Mouse (Mus musculus) midbrain, embryonic 11.5 days (tissue): ENCODE results near the gene Abcc5. TPM values are rescaled to one million over a fixed set of nuclear protein-coding genes. Genes with fewer than 3 reads are reported as not detected.
"Not testable (repeated sequence)": the region's sequence is repeated elsewhere in the genome, so short reads cannot be mapped to it uniquely, and the experiment has no call there.

ENCODE experiments used
- ATAC-seq: fragments of 200-750 bp; cut with Nextera tagmentation; 2 replicates; pipeline ENCODE4 v1.8.0; 2017; ENCODE audit warnings: moderate TSS enrichment, moderate library complexity; ENCODE audit not compliant: low FRiP score
- DNase-seq: peaks from one replicate; pipeline ENCODE4 v3.0.0; 2015; ENCODE audit warnings: low spot score; ENCODE audit errors: missing footprints
- H3K27ac ChIP-seq: fragments of 300-500 bp; sonication (generic); 2 replicates; pipeline ENCODE4 v1.5.1; 2014; ENCODE audit warnings: low read depth, low read length
- H3K27me3 ChIP-seq: fragments of 300-500 bp; sonication (generic); 2 replicates; pipeline ENCODE4 v1.6.1; 2014; ENCODE audit warnings: mild to moderate bottlenecking, low read length, moderate library complexity, mixed read lengths; ENCODE audit not compliant: control insufficient read depth, insufficient read depth
- H3K36me3 ChIP-seq: fragments of 300-500 bp; sonication (generic); 2 replicates; pipeline ENCODE4 v1.6.1; 2014; ENCODE audit warnings: mild to moderate bottlenecking, low read length, moderate library complexity, mixed read lengths; ENCODE audit not compliant: control insufficient read depth, insufficient read depth
- H3K4me1 ChIP-seq: fragments of 300-500 bp; sonication (generic); 2 replicates; pipeline ENCODE4 v1.6.1; 2014; ENCODE audit warnings: low read length; ENCODE audit not compliant: control insufficient read depth, insufficient read depth
- H3K4me2 ChIP-seq: fragments of 300-500 bp; sonication (generic); 2 replicates; pipeline ENCODE4 v1.6.1; 2014; ENCODE audit warnings: mild to moderate bottlenecking, moderate library complexity
- H3K4me3 ChIP-seq: fragments of 300-500 bp; sonication (generic); 2 replicates; pipeline ENCODE4 v1.5.1; 2014; ENCODE audit warnings: low read depth, low read length
- H3K9ac ChIP-seq: fragments of 300-500 bp; sonication (generic); 2 replicates; pipeline ENCODE4 v1.6.1; 2014; ENCODE audit warnings: low read length
- H3K9me3 ChIP-seq: fragments of 300-500 bp; sonication (generic); 2 replicates; pipeline ENCODE4 v1.6.1; 2016; ENCODE audit warnings: low read length; ENCODE audit not compliant: control insufficient read depth
- WGBS: fragments of 180-500 bp; shearing (Covaris S2); extraction: QIAGEN DNeasy Blood & Tissue Kit; methylation state at CpG from one replicate; pipeline ENCODE4 v1.1.7; 2014; 5-methylcytosine and 5-hydroxymethylcytosine counted together
- polyA plus RNA-seq: library from polyadenylated mRNA; unstranded; fragments of >200 nt; fragmentation: Nextera tagmentation; extraction: Ambion mirVana; gene quantifications from 2 replicates; pipeline ENCODE4 v1.2.1, GENCODE M21; 2014

Abcc5 gene
- polyA plus RNA-seq: 58.3 and 61.7 TPM in 2 replicates

DNA sequence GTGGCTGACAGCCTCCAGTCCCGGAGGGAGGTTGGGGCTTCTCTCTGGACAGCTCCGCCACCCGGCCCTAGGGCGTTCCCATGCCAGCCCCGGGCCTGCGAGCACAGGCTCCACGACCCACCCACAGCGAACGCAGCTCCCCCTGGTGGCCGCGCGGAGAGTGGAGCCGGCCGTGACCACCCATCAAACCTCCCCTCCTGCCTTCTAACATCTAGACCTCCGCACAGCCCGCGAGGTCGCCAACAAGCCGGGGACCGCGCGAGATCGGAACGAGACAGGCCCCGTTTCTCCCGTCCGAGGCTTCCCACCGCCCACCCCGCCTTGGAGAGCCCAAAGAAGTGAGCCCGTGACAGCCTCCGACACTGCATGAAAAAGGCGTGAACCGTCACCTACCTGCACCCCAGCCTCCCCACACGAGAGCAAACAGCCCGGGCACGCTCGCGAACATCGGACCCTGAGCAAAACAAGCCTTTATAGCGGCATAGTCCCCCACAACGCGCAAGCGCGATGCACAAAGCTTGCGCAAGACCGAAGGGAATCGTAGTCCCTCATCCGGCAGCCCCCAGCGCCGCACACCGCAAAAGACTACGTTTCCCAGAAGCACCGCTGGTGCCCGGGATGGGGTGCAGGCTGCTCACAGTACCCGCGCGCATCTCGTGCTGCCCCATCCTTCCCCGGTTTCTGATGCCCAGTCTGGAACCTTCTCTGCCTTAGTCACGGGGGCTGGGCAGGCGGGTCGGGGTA, at the start of gene Abcc5:
Gene Abcc5 (minus strand): TSS at position 540 of the 744 bp plus-strand sequence.
- Histone ChIP-seq H3K27me3 (no peaks in the 10 kb centered on the region), H3K9ac (peak within 1 kb of the TSS; percentile 78), H3K4me3 (peak within 1 kb of the TSS; percentile 70), H3K36me3 (no peaks in the 10 kb centered on the region), H3K27ac (peak within 1 kb of the TSS; percentile 68; the same call in 1 of the 2 replicates), H3K9me3 (no peaks in the 10 kb centered on the region), H3K4me2 (peak within 1 kb of the TSS; percentile 73), H3K4me1 (peaks cover 7% of the 10 kb centered on the region)
- peak; percentile 99 for ATAC-seq
- WGBS: under 1% methylated on average over 62 of the region's 62 CpGs
- DNase-seq: peak; percentile 99

DNA sequence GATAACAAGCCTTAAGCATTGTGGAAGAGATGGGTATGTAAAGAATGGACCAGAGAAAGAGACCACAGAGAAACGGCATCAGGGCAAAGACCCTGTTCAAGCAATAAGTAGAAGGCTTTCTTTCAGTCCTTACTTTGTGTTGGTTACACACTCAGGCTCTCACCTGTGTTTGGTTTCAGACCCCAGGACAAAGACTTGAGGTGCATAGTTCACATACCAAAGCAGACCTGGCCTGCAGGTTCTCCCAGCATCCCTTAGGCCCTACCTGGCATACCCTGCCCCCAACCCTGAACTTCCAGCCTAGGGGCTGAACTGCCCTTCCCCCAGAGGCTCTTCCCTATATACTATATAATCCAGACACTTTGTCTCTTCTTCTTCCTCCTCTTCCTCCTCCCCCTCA, 49.1 kb upstream of the Abcc5 start:
- ATAC-seq (no peak), DNase-seq (no peak)
- 82% methylated on average over 1 of the region's 1 CpGs for WGBS
- H3K36me3 ChIP-seq: no peaks in the 10 kb centered on the region
- no peaks in the 10 kb centered on the region for H3K4me1 ChIP-seq
- no peak overlapping the region for H3K4me3 ChIP-seq
- no peaks in the 10 kb centered on the region for H3K27me3 ChIP-seq
- H3K27ac ChIP-seq: no peak overlapping the region
- no peak overlapping the region for H3K4me2 ChIP-seq
- no peak overlapping the region for H3K9ac ChIP-seq
- no peaks in the 10 kb centered on the region for H3K9me3 ChIP-seq

DNA sequence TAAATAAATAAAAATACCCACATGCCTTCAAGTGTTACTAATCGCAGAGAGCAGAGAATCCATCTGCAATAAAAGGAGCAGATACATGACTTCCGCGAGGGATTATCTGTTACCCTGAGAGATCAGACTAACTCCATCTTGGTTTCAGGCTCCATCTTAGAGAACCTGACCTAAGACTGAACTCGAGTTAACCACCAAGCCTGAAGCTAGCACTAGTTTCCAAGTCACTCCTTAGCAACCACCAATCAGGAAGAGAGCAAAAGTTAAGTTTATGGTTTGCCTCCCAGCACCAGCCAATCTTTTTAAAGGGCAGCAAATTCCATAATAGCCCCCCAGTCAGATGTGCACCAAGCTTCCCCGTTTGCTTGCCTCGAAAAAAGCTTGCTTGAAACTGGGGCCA, 48.6 kb upstream of the Abcc5 start:
- Histone ChIP-seq H3K27me3 (no peaks in the 10 kb centered on the region), H3K27ac (no peak overlapping the region), H3K4me1 (no peaks in the 10 kb centered on the region), H3K4me2 (no peak overlapping the region), H3K9ac (no peak overlapping the region), H3K9me3 (no peaks in the 10 kb centered on the region), H3K4me3 (no peak overlapping the region), H3K36me3 (no peaks in the 10 kb centered on the region)
- 84% methylated on average over 6 of the region's 6 CpGs for WGBS
- no peak for ATAC-seq
- no peak for DNase-seq

DNA sequence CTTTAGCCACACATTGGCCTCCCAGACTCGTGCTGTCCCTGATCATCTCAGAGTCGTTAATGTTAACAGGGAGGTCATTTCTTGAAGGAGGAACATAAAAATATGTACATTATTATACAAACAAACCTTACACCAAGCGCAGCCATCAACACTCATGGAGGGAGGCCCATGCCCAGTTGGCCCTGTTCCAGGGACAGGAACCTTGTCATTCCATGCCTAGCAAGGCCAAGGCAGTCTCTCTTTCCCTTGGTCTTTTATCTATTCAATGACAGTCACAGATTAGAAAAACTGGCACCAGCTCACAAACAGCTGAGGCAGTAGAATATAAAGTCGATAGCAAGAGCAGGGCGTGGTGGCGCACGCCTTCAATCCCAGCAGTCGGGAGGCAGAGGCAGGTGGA, 48.0 kb upstream of the Abcc5 start:
- 94% methylated on average over 8 of the region's 8 CpGs for WGBS

DNA sequence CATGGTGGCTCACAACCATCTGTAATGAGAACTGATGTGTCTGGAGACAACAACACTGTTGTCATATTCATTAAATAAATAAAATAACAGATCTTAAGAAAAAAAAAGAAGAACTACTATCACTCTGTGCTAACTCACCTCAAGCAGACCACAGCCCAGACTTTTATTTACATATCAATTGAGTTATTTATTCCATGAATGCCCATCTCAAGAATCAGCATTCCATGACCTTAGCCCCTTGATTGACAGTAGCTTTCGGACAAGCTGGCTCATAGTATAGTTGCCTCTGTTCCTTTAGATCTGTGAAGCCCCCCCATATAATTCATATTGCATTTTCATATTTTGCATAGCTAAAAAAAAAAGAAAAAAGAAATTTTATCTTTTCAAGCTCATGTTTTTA, 47.6 kb upstream of the Abcc5 start:
- WGBS: 90% methylated on average over 1 of the region's 1 CpGs
- ATAC-seq: no peak
- H3K27me3 ChIP-seq: no peaks in the 10 kb centered on the region
- DNase-seq: no peak
- H3K9ac ChIP-seq: no peak overlapping the region
- H3K27ac ChIP-seq: no peak overlapping the region
- no peak overlapping the region for H3K4me2 ChIP-seq
- H3K36me3 ChIP-seq: no peaks in the 10 kb centered on the region
- H3K4me1 ChIP-seq: no peaks in the 10 kb centered on the region
- no peaks in the 10 kb centered on the region for H3K9me3 ChIP-seq
- H3K4me3 ChIP-seq: no peak overlapping the region

More for the DNA sequence above, 48.0 kb upstream of the Abcc5 start:
- Histone ChIP-seq H3K27me3 (no peaks in the 10 kb centered on the region), H3K4me1 (no peaks in the 10 kb centered on the region), H3K4me2 (no peak overlapping the region), H3K9me3 (no peaks in the 10 kb centered on the region), H3K4me3 (no peak overlapping the region), H3K36me3 (no peaks in the 10 kb centered on the region), H3K27ac (no peak overlapping the region), H3K9ac (no peak overlapping the region)
- DNase-seq (no peak), ATAC-seq (no peak)

DNA sequence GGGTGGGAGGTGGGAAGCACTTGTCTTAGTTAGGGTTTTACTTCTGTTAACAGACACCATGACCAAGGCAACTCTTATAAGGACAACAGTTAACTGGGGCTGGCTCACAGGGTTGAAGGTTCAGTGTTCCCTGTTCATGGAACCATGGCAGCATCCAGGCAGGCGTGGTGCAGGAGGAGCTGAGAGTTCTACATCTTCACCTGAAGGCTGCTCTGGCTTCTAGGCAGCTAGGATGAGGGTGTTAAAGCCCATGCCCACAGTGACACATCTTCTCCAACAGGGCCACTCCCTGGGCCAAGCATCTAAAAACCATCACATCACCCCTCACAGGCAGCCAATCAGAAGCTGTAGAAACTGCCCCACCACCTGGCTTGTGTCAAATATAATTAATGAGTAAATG, 45.5 kb upstream of the Abcc5 start:
- no peak for ATAC-seq
- no peak overlapping the region for H3K9ac ChIP-seq
- 75% methylated on average over 1 of the region's 1 CpGs for WGBS
- no peak overlapping the region for H3K4me2 ChIP-seq
- no peaks in the 10 kb centered on the region for H3K9me3 ChIP-seq
- DNase-seq: no peak
- H3K27me3 ChIP-seq: no peaks in the 10 kb centered on the region
- H3K27ac ChIP-seq: no peak overlapping the region
- no peaks in the 10 kb centered on the region for H3K36me3 ChIP-seq
- H3K4me1 ChIP-seq: no peaks in the 10 kb centered on the region
- no peak overlapping the region for H3K4me3 ChIP-seq

DNA sequence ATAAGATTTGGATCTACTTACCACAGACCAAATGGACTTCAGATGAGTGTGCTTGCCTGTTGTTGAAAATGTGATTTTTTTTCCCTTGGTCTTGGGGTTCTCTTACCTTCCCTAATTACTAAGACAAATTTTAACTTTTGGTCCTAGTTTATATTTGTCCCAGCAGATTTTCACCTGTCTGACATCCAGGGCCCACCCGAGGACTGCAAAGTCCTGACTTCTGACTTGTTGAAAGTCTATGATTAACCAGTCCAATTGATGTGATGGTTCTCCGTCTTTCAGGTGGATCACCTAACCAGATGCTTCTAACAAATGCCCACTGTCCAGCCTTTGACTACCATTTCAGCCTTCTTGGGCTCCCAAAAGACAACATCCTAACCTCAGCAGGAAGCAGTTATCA, 44.8 kb upstream of the Abcc5 start:
- H3K4me3 ChIP-seq: no peak overlapping the region
- H3K4me1 ChIP-seq: no peaks in the 10 kb centered on the region
- no peak overlapping the region for H3K4me2 ChIP-seq
- WGBS: 89% methylated on average over 2 of the region's 2 CpGs
- no peaks in the 10 kb centered on the region for H3K36me3 ChIP-seq
- DNase-seq (no peak), ATAC-seq (no peak)
- H3K9ac ChIP-seq: no peak overlapping the region
- H3K9me3 ChIP-seq: no peaks in the 10 kb centered on the region
- no peaks in the 10 kb centered on the region for H3K27me3 ChIP-seq
- no peak overlapping the region for H3K27ac ChIP-seq

DNA sequence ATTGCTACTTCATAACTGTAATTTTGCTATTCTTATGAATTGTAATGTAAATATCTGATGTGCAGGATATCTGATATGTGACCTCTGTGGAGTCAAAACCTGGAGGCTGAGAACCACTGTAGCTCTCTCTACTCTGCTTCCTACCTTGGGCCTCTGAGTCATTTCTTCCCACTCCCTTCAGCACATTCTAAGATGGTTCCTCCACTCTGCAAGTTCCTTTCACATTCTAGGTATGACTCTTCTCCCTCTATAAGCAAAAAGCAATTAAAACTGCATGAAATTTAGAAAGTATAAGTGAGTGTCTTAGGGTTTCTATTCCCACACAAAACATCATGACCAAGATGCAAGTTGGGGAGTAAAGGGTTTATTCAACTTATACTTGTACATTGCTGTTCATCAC, 38.5 kb upstream of the Abcc5 start:
- no peaks in the 10 kb centered on the region for H3K9me3 ChIP-seq
- ATAC-seq: no peak

DNA sequence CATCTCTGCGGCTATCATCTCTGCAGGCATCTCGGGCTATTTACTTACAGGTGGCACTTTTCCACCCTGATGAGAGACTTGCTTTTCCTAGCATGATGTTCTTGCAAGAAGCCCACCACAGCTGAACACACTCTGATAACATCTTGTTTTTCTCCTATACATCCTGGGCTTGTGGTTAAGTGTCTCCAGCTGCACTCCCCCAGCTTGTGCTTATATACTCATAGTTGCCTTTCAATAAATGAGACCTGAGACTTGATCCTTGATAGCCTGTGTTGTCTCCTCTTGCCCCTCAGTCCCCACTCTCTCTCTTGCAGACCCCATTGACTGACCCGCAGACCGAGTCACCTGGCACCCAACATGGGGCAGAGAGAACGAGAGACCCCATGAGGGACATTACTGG, 32.5 kb upstream of the Abcc5 start:
- H3K4me1 ChIP-seq, H3K36me3 ChIP-seq, H3K4me2 ChIP-seq, DNase-seq, H3K27me3 ChIP-seq, H3K9ac ChIP-seq, H3K9me3 ChIP-seq, H3K27ac ChIP-seq, H3K4me3 ChIP-seq, ATAC-seq: not testable (repeated sequence)
- WGBS: 91% methylated on average over 5 of the region's 5 CpGs

More for the DNA sequence above, 38.5 kb upstream of the Abcc5 start:
- Histone ChIP-seq H3K4me1 (no peaks in the 10 kb centered on the region), H3K4me3 (no peak overlapping the region), H3K4me2 (no peak overlapping the region), H3K27ac (no peak overlapping the region), H3K27me3 (no peaks in the 10 kb centered on the region), H3K36me3 (no peaks in the 10 kb centered on the region), H3K9ac (no peak overlapping the region)
- no peak for DNase-seq
